Mouse (Mus musculus) forelimb bud, embryonic 11.5 days (tissue): ENCODE data around the gene Zfp790.

Source experiments
- DNase-seq: peaks from one replicate; pipeline ENCODE4 v3.0.0-alpha.2; 2012; ENCODE audit warnings: low read depth, low spot score

The Zfp790 gene

GRCm38 (mm10) chr7:29815910-29816429 lies at the start of gene Zfp790:
Gene Zfp790 (plus strand): TSS chr7:29816114.
- peak; percentile 94 for DNase-seq

- DNase-seq: peak; percentile 82
These were observed 48.7 kb upstream of the Zfp790 start for GRCm38 (mm10) chr7:29767058-29767686.

GRCm38 (mm10) chr7:29768090-29768900 lies 47.6 kb upstream of the Zfp790 start, which contains the start of gene Zfp84:
Gene Zfp84 (plus strand): TSS chr7:29768552.
- DNase-seq: peak; percentile 91

- no peak for DNase-seq
These were observed 46.9 kb upstream of the Zfp790 start for GRCm38 (mm10) chr7:29768980-29769379.

- DNase-seq: no peak
These were observed 42.4 kb upstream of the Zfp790 start for GRCm38 (mm10) chr7:29773503-29773902.

- DNase-seq: no peak
These were observed 41.5 kb upstream of the Zfp790 start for GRCm38 (mm10) chr7:29774371-29774770.

- DNase-seq: no peak
These were observed 39.3 kb upstream of the Zfp790 start for GRCm38 (mm10) chr7:29776568-29776967.

- no peak for DNase-seq
These were observed 38.5 kb upstream of the Zfp790 start for GRCm38 (mm10) chr7:29777372-29777771.

- peak; percentile 94 for DNase-seq
These were observed 31.9 kb upstream of the Zfp790 start, which contains the start of gene Zfp30 for GRCm38 (mm10) chr7:29783871-29784551. Gene Zfp30 (plus strand): TSS chr7:29783998.

- DNase-seq: no peak
These were observed 30.9 kb upstream of the Zfp790 start for GRCm38 (mm10) chr7:29785023-29785422.

- no peak for DNase-seq
These were observed 30.0 kb upstream of the Zfp790 start for GRCm38 (mm10) chr7:29785888-29786287.

GRCm38 (mm10) chr7:29792906-29793305 lies 23.0 kb upstream of the Zfp790 start:
- no peak for DNase-seq

GRCm38 (mm10) chr7:29807046-29807445 lies 8.9 kb upstream of the Zfp790 start:
- DNase-seq: no peak

GRCm38 (mm10) chr7:29812244-29812643 lies 3.7 kb upstream of the Zfp790 start:
- DNase-seq: no peak

- DNase-seq: no peak
These were observed 1.5 kb upstream of the Zfp790 start for GRCm38 (mm10) chr7:29814381-29814780.

GRCm38 (mm10) chr7:29815061-29815784 lies 691 bp upstream of the Zfp790 start:
- no peak for DNase-seq

GRCm38 (mm10) chr7:29818619-29819254 lies 2.8 kb downstream of the Zfp790 start:
- DNase-seq: peak; percentile 74

- DNase-seq: no peak
These were observed 12.1 kb downstream of the Zfp790 start for GRCm38 (mm10) chr7:29828001-29828400.

GRCm38 (mm10) chr7:29829804-29830203 lies 13.9 kb downstream of the Zfp790 start:
- DNase-seq: no peak

- DNase-seq: no peak
These were observed 20.9 kb downstream of the Zfp790 start for GRCm38 (mm10) chr7:29836816-29837215.

- DNase-seq: no peak
These were observed 23.3 kb downstream of the Zfp790 start for GRCm38 (mm10) chr7:29839256-29839655.
